Mouse (Mus musculus): ENCODE measurements at regions not wholly inside any gene's neighbourhood (a gene's known extent, or its start where the extent isn't known, plus 50 kb on each side); places are given as distances from the start of the nearest gene placed in this dataset.

DNA sequence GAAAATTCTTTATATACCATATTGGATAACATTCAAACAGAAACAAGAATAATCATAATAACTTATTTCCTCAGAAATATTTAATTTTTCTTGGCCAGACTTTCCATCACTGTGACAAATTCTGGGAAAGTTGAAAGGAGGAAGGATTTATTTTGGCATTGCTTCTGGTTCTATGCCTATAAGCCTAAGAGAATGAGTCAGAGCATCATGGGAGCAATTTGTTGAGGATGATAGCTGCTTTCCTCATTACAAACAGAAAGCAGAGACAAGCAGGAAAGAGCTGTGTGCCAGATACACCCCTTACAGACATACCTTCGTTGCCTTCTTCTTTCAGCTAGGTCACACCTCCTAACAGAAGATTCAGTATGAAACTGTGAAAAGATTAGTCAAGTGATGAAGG lies 115.3 kb downstream of the Rgs21 start:
- DNase-seq (ENCODE audit: extremely low read depth, low read depth) = no peak

GRCm38 (mm10) chr1:144451731-144452130 lies 115.7 kb downstream of the Rgs21 start:
- no peak for DNase-seq (ENCODE audit: extremely low read depth, low read depth)

DNA sequence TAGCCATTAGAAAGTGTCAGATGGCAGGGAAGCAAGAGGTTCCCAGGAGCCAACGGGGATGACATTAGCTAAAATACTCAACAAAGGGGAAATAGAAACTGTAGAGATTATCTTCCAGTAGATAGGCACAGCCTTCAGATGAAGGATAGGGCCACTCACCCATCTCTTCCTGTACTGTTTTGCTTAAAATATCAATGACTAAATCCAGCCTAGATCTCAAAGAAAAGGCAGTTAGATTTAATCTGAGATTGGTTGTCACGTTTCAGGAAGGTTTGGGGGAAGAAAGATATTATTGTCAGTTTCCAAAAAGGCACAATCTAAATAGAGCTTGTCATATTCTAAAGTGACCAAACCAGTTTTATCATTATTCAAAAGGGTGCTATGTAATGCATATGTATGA lies 130.8 kb downstream of the Rgs21 start:
- DNase-seq (ENCODE audit: extremely low read depth, low read depth) = no peak

- no peak for DNase-seq (ENCODE audit: extremely low read depth, low read depth)
Observed at GRCm38 (mm10) chr1:144432816-144433215, 134.7 kb downstream of the Rgs21 start.

GRCm38 (mm10) chr1:144431535-144432276 lies 135.8 kb downstream of the Rgs21 start:
- DNase-seq (ENCODE audit: extremely low read depth, low read depth) = peak; percentile 20

- no peak for DNase-seq (ENCODE audit: extremely low read depth, low read depth)
Observed at GRCm38 (mm10) chr1:144421374-144421773, 146.1 kb downstream of the Rgs21 start.

DNA sequence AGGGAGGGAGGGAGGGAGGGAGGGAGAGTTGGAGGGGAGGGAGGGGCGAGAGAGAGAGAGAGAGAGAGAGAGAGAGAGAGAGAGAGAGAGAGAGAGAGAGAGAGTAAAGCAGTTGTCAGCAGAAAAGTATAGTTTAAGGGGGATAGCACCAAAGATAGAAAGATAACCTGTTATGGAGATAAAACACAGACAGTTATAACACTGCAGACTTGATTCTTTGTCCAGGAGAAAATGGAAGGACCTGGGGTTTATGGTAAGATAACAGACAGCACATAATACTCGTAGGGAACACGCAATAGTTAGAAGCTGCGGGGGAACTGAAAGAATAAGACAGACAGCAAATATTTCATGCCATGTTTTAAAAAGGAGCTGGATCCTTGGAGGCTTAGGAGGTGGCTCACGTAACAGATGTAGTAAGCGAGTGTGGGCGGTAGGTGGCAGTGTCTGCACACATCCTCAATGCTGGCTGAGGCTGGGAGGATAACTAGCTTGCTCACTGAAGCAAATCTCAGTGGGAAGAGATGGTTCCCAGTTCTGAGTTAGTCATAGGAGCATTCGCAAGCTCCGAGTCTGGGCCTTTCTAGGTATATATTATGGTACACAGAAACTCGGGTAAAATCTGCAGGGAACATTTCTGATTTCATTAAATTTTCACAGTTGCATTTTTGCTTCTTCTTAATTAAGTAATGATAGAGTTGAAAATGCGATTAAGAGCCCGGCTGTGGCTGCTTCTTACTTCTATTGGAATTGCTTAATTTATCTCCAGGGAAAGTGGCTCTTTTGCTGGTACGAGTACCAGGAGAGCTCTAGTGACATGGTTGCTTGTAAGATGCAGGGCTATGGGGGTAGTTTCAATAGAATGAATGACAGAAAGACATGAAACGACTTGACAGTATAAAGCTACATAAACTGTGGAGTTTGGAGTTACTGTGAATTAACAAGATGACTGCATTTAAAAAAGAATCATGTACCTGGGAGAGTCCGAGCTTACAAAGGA lies 157.6 kb upstream of the Rgs1 start:
- DNase-seq (ENCODE audit: extremely low read depth, low read depth) = peak; percentile 50

- peak; percentile 8 for DNase-seq (ENCODE audit: extremely low read depth, low read depth)
Observed at GRCm38 (mm10) chr1:144405724-144406123, 156.7 kb upstream of the Rgs1 start.

GRCm38 (mm10) chr1:144405031-144405430 lies 156.0 kb upstream of the Rgs1 start:
- DNase-seq (ENCODE audit: extremely low read depth, low read depth) = no peak

GRCm38 (mm10) chr1:144379991-144380594 lies 131.1 kb upstream of the Rgs1 start:
- peak; percentile 8 for DNase-seq (ENCODE audit: extremely low read depth, low read depth)

- no peak for DNase-seq (ENCODE audit: extremely low read depth, low read depth)
Observed at GRCm38 (mm10) chr1:144374121-144374520, 125.1 kb upstream of the Rgs1 start.

DNA sequence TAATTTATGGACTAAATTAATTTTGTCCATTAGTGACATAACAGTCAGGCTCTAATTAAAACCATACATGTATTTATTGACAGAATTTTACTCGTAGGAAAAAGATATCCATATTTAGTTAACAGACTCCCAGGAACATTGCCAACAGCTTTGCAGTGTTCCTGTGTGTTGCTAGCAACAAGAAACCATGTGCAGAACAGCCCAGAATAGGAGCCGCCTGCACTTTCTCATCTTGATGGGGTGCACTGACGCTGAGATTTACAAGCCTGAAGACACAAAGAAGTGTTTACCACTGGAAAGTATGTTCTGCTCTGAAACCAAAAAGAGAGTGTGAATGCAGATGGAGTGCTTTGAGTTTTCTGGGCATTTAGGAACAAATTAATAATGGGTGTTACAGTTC lies 118.5 kb upstream of the Rgs1 start:
- no peak for DNase-seq (ENCODE audit: extremely low read depth, low read depth)

GRCm38 (mm10) chr1:144355560-144356310 lies 106.7 kb upstream of the Rgs1 start:
- no peak for DNase-seq (ENCODE audit: extremely low read depth, low read depth)

DNA sequence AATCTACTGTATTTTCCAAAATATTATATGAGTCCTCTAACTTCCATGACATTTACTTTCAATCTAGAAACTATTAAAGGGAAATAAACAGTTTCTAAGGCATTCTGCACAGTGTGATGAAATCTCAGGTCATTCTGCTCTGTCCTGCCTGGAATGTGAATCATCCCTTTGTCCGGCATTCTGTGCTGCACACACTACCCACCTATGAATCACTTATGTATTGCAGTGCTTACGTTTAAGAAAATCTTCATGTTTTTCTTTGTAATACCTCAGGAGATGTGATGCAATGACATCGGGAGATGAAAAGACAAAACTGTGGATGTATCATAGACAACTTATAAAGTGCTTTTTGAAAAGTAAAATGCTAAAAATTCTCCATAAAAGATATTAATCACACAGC lies 106.0 kb upstream of the Rgs1 start:
- DNase-seq (ENCODE audit: extremely low read depth, low read depth) = no peak

DNA sequence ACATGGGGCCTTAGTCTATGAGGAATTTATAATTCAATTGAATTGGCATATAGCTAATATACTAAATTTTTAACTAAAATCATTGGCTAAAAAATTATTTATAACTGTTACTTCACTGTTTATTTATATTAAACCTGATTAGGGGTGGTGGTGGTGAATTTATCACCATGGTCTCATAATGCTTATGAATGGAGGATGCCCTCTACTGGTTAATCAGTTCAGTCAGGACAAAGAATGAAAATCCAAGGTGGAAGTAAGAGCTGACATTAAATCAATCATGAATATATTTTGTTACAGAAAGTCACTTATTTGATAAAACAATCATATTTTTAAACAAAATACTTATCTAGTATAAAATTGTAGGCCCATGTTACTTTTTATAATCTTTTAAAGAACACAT lies 104.3 kb upstream of the Rgs1 start:
- DNase-seq (ENCODE audit: extremely low read depth, low read depth) = no peak

GRCm38 (mm10) chr1:144343820-144344219 lies 94.8 kb upstream of the Rgs1 start:
- DNase-seq (ENCODE audit: extremely low read depth, low read depth) = no peak

DNA sequence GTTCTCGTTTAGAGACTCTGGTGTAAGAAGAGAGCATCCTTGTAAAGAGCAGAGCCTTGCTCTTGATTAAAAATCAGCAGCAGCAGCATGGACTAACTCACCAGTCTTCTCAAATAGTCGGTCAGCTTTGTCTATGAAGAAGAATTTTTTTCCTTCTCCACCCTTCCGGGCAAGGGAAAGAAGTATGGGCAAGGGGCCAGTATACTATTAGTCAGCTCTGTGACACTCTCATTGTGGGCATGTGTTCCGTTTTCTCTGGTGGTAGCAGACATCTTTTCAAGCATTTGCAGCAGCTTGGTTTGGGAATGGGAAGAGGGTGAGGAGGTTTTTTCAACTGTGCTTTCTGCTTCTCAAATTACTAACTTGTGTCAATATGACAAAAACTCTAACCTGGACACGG lies 94.3 kb upstream of the Rgs1 start:
- DNase-seq (ENCODE audit: extremely low read depth, low read depth) = no peak

DNA sequence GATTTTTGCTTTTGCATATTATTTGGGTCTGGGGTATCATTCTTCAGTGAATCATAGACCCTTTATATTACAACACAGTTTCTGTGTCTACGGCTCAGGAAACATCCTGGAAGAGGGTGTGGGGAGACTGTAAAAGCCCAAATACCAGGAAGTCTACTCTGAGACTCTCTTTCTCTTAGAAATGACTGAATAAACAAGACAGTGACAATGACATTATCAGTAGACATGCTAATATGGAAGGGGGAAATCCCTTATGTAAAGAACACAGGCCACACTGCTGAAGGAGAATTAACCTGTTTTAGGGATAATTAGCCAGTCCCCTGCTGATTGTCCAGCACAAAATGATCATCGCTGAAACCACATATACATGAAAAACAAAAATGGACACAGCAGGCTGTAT lies 88.5 kb upstream of the Rgs1 start:
- no peak for DNase-seq (ENCODE audit: extremely low read depth, low read depth)

GRCm38 (mm10) chr1:144330365-144331050 lies 81.5 kb upstream of the Rgs1 start:
- DNase-seq (ENCODE audit: extremely low read depth, low read depth) = no peak

- no peak for DNase-seq (ENCODE audit: extremely low read depth, low read depth)
Observed at GRCm38 (mm10) chr1:144319406-144319805, 70.4 kb upstream of the Rgs1 start.

- DNase-seq (ENCODE audit: extremely low read depth, low read depth) = peak; percentile 80
Observed at GRCm38 (mm10) chr1:144318289-144318688, 69.2 kb upstream of the Rgs1 start.
